Mouse (Mus musculus): ENCODE measurements at regions not wholly inside any gene's neighbourhood (a gene's known extent, or its start where the extent isn't known, plus 50 kb on each side); places are given as distances from the start of the nearest gene placed in this dataset.

DNA sequence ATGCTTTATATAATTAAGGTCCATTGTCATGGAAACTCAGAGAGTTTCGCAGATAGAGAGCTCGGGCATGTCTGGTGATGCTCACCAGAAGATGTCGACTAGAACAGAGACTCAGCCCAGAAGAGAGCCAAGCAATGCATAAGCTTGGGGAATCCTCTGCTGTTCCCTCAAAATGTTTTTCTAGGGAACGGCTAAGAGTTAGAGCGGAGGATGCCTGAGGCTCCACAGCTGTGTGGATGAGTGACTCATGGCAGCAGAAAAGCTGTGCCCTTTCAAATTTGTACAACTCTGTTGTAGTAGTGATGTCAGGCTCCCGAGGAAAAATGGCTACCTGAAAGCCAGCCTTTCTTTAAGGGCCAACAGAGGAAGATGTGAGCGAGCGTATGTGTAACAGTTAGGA lies 586.2 kb upstream of the Fam19a5 start:
- no peak for ATAC-seq (ENCODE audit: insufficient read depth, low FRiP score)
- no peak overlapping the region for H3K4me2 ChIP-seq (ENCODE audit: low read depth, low read length)
- H3K9me3 ChIP-seq (replicated peaks; ENCODE audit: control insufficient read depth, low read length): no peaks in the 10 kb centered on the region
- WGBS: 67% methylated on average over 8 of the region's 8 CpGs
- no peaks in the 10 kb centered on the region for H3K36me3 ChIP-seq (ENCODE audit: control insufficient read depth, insufficient read depth, low read length)
- H3K4me1 ChIP-seq (ENCODE audit: control insufficient read depth, insufficient read depth, low read length): no peaks in the 10 kb centered on the region
- H3K27me3 ChIP-seq (ENCODE audit: control insufficient read depth, insufficient read depth, low read length): no peaks in the 10 kb centered on the region
- H3K27ac ChIP-seq (ENCODE audit: low read length): no peak overlapping the region
- H3K9ac ChIP-seq (ENCODE audit: low read length): no peak overlapping the region
- no peak overlapping the region for H3K4me3 ChIP-seq (replicated peaks; ENCODE audit: low read length)

DNA sequence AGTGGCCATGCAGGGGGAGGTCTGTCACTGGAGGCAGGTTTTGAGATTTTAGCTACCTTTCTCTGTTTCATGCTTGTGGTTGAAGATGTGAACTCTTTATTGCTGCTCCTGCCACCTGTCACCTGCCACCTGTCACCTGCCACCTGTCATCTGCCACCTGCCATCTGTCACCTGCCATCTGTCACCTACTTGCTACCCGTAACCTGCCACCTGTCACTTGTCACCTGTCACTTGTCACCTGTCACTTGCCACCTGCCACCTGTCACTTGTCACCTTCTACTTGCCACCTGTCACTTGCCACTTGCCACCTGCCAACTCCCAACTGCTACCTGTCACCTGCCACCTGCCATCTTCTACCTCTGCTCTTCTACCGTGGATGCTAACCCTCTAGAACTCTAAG lies 581.2 kb upstream of the Fam19a5 start:
- 77% methylated on average over 2 of the region's 2 CpGs for WGBS
- no peaks in the 10 kb centered on the region for H3K27me3 ChIP-seq (ENCODE audit: control insufficient read depth, insufficient read depth, low read length)
- no peak overlapping the region for H3K27ac ChIP-seq (ENCODE audit: low read length)
- no peaks in the 10 kb centered on the region for H3K9me3 ChIP-seq (replicated peaks; ENCODE audit: control insufficient read depth, low read length)
- ATAC-seq (ENCODE audit: insufficient read depth, low FRiP score): no peak
- no peak overlapping the region for H3K4me3 ChIP-seq (replicated peaks; ENCODE audit: low read length)
- H3K4me2 ChIP-seq (ENCODE audit: low read depth, low read length): no peak overlapping the region
- no peaks in the 10 kb centered on the region for H3K4me1 ChIP-seq (ENCODE audit: control insufficient read depth, insufficient read depth, low read length)
- H3K36me3 ChIP-seq (ENCODE audit: control insufficient read depth, insufficient read depth, low read length): no peaks in the 10 kb centered on the region
- no peak overlapping the region for H3K9ac ChIP-seq (ENCODE audit: low read length)

DNA sequence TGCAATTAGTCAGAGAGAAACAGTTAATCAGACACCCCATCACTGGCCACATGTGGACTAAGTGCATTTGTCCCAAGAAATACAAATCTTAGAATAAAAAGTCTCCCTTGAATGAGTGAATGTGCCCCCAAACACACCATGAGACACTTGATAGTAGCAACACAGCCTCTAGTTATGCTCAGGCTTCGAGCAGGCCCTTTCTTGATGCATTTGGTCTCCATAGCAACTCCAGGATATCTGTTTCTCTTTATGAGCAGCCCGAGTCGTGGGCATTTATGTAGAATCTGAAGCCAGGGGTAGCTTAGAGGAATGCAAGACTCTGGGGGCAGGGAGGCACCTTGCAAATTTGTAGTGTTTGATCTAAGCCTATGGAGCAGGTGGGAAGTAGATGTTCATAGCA lies 580.6 kb upstream of the Fam19a5 start:
- no peak overlapping the region for H3K4me2 ChIP-seq (ENCODE audit: low read depth, low read length)
- WGBS: 46% methylated on average over 3 of the region's 3 CpGs
- H3K9me3 ChIP-seq (replicated peaks; ENCODE audit: control insufficient read depth, low read length): no peaks in the 10 kb centered on the region
- H3K4me1 ChIP-seq (ENCODE audit: control insufficient read depth, insufficient read depth, low read length): no peaks in the 10 kb centered on the region
- no peak overlapping the region for H3K9ac ChIP-seq (ENCODE audit: low read length)
- H3K27me3 ChIP-seq (ENCODE audit: control insufficient read depth, insufficient read depth, low read length): no peaks in the 10 kb centered on the region
- no peaks in the 10 kb centered on the region for H3K36me3 ChIP-seq (ENCODE audit: control insufficient read depth, insufficient read depth, low read length)
- H3K4me3 ChIP-seq (replicated peaks; ENCODE audit: low read length): no peak overlapping the region
- ATAC-seq (ENCODE audit: insufficient read depth, low FRiP score): no peak
- no peak overlapping the region for H3K27ac ChIP-seq (ENCODE audit: low read length)

DNA sequence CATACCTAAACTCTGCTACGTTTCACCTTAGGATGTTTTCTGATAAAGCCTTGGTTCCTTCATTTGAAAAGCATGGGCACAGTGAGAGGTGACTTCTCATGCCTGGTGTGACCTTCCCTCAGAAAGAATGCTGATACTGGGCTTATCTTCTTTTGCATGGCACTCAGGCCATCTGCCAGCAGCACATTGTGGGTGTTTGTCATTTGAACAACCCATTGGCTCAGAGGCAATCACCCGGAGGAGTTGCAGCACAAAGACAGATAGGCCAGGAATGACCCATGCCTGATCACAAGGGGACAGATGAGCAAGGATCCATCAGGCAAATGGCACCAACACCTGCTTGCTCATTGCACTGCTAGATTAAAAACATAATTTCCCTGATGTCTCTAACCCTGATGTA lies 572.7 kb upstream of the Fam19a5 start:
- Histone ChIP-seq H3K4me1 (ENCODE audit: control insufficient read depth, insufficient read depth, low read length) (no peaks in the 10 kb centered on the region), H3K36me3 (ENCODE audit: control insufficient read depth, insufficient read depth, low read length) (no peaks in the 10 kb centered on the region), H3K4me2 (ENCODE audit: low read depth, low read length) (no peak overlapping the region), H3K9me3 (replicated peaks; ENCODE audit: control insufficient read depth, low read length) (no peaks in the 10 kb centered on the region), H3K9ac (ENCODE audit: low read length) (no peak overlapping the region), H3K4me3 (replicated peaks; ENCODE audit: low read length) (no peak overlapping the region), H3K27ac (ENCODE audit: low read length) (no peak overlapping the region), H3K27me3 (ENCODE audit: control insufficient read depth, insufficient read depth, low read length) (no peaks in the 10 kb centered on the region)
- 77% methylated on average over 2 of the region's 2 CpGs for WGBS
- no peak for ATAC-seq (ENCODE audit: insufficient read depth, low FRiP score)

DNA sequence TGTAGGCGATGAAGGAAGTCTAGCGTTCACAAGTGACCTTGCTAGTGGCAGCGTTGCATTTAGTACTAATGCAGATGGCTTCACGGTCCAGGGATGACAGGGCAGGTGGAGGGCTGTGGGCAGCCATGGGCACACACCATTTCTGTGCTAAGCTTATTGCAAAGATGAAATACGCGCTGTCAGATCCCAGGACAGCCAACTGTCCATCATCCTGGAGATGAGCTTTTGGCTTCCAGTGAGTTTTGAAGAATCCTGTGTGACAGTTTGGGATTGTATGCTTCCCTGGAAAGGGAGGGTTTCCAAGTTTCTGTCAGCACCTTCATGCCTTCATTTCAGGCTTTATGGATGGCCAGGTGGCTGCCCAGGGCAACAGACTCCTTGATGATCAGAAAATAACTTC lies 547.9 kb upstream of the Fam19a5 start:
- WGBS: 88% methylated on average over 6 of the region's 6 CpGs
- H3K36me3 ChIP-seq (ENCODE audit: control insufficient read depth, insufficient read depth, low read length): no peaks in the 10 kb centered on the region
- no peak for ATAC-seq (ENCODE audit: insufficient read depth, low FRiP score)

DNA sequence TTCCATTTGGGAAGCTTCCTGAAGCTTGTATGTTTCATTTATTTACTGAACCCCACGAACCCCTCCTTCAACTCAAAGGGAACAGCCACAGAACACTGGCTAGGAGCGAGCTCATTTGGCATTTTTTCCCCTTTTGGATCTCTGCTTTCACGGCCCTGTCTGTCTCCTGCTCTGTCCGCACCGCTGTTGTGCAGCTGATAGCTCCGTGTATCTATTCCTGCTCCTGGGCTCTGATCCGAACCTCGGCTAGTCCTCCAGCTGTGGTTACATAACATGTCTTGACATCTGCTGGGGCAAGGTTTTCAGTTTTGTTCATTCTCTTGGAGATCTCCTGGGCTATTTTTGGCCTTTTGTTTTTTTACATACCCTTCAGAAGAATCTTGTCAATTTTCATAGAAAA lies 525.1 kb upstream of the Fam19a5 start:
- Histone ChIP-seq H3K27ac (ENCODE audit: low read length) (no peak overlapping the region), H3K4me1 (ENCODE audit: control insufficient read depth, insufficient read depth, low read length) (no peaks in the 10 kb centered on the region), H3K4me3 (replicated peaks; ENCODE audit: low read length) (no peak overlapping the region), H3K4me2 (ENCODE audit: low read depth, low read length) (no peak overlapping the region), H3K9ac (ENCODE audit: low read length) (no peak overlapping the region), H3K36me3 (ENCODE audit: control insufficient read depth, insufficient read depth, low read length) (no peaks in the 10 kb centered on the region), H3K9me3 (replicated peaks; ENCODE audit: control insufficient read depth, low read length) (no peaks in the 10 kb centered on the region), H3K27me3 (ENCODE audit: control insufficient read depth, insufficient read depth, low read length) (no peaks in the 10 kb centered on the region)
- 23% methylated on average over 8 of the region's 8 CpGs for WGBS
- no peak for ATAC-seq (ENCODE audit: insufficient read depth, low FRiP score)

More for the DNA sequence above, 547.9 kb upstream of the Fam19a5 start:
- Histone ChIP-seq H3K27ac (ENCODE audit: low read length) (no peak overlapping the region), H3K4me1 (ENCODE audit: control insufficient read depth, insufficient read depth, low read length) (no peaks in the 10 kb centered on the region), H3K4me3 (replicated peaks; ENCODE audit: low read length) (no peak overlapping the region), H3K9me3 (replicated peaks; ENCODE audit: control insufficient read depth, low read length) (0 out of 2 replicates have a peak, but pooled peaks cover 3% of the 10 kb centered on the region), H3K27me3 (ENCODE audit: control insufficient read depth, insufficient read depth, low read length) (no peaks in the 10 kb centered on the region), H3K4me2 (ENCODE audit: low read depth, low read length) (no peak overlapping the region), H3K9ac (ENCODE audit: low read length) (no peak overlapping the region)

DNA sequence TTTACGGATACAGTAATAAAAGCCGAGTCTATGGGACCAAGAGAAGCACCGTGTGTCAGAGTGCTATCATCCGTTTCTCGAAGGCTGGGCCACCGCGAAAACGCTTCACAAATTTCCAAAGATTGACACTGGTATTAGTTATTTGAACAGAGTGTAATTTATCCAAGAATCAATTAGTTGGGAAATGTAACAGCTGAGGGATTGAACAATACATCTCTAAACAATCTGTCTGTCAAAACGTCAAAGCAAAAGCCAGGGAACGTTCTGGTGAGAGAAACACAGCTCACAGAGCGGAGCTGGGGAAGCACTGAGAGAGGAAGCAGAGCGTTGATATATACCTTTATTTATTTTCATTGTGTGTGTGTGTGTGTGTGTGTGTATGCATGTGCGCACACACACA lies 498.1 kb upstream of the Fam19a5 start:
- Histone ChIP-seq H3K9ac (ENCODE audit: low read length) (no peak overlapping the region), H3K4me3 (replicated peaks; ENCODE audit: low read length) (no peak overlapping the region), H3K27ac (ENCODE audit: low read length) (no peak overlapping the region), H3K4me1 (ENCODE audit: control insufficient read depth, insufficient read depth, low read length) (no peaks in the 10 kb centered on the region), H3K9me3 (replicated peaks; ENCODE audit: control insufficient read depth, low read length) (no peaks in the 10 kb centered on the region), H3K36me3 (ENCODE audit: control insufficient read depth, insufficient read depth, low read length) (no peaks in the 10 kb centered on the region), H3K4me2 (ENCODE audit: low read depth, low read length) (no peak overlapping the region), H3K27me3 (ENCODE audit: control insufficient read depth, insufficient read depth, low read length) (no peaks in the 10 kb centered on the region)
- 56% methylated on average over 13 of the region's 13 CpGs for WGBS
- no peak for ATAC-seq (ENCODE audit: insufficient read depth, low FRiP score)

DNA sequence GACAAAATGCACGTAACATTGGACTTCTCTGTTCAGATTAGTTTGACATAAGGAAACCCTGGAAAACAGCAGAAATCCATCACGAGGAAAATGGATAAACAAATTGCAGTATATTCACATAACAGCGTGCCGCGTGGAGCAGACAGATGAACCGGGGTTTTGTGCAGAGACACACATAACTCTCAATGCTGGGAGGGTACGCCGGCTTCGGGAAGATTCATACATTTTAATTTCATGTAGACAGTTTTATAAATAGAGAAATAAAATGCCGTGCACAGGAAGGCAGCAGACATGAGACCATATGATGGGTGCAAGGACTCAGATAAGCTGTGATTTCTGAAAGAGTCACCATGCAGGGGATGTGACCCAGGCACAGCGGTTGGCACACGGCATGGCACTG lies 489.9 kb upstream of the Fam19a5 start:
- no peaks in the 10 kb centered on the region for H3K36me3 ChIP-seq (ENCODE audit: control insufficient read depth, insufficient read depth, low read length)
- 68% methylated on average over 12 of the region's 12 CpGs for WGBS
- no peak overlapping the region for H3K4me2 ChIP-seq (ENCODE audit: low read depth, low read length)
- no peaks in the 10 kb centered on the region for H3K4me1 ChIP-seq (ENCODE audit: control insufficient read depth, insufficient read depth, low read length)
- no peak overlapping the region for H3K27ac ChIP-seq (ENCODE audit: low read length)
- no peak overlapping the region for H3K4me3 ChIP-seq (replicated peaks; ENCODE audit: low read length)
- ATAC-seq (ENCODE audit: insufficient read depth, low FRiP score): no peak
- no peak overlapping the region for H3K9ac ChIP-seq (ENCODE audit: low read length)
- no peaks in the 10 kb centered on the region for H3K27me3 ChIP-seq (ENCODE audit: control insufficient read depth, insufficient read depth, low read length)
- H3K9me3 ChIP-seq (replicated peaks; ENCODE audit: control insufficient read depth, low read length): no peaks in the 10 kb centered on the region

DNA sequence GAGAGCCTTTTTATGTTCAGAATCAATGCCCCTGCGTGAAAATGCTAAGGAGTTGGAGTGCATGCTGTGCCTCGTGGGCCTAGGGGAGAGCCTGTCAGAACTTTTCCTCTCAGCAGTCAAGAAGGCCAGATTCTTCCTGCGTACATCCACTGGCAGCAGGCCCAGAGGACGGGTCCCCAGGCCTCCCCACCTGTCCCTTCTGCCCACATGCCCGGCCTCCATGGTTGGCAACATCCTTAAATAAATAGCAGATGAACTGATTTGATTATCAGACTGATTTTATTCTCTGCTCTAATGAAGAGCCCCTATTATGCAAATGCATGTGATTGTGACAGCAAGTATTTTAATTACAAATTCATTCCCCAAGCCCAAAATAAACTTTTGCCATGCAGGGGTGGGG lies 479.2 kb upstream of the Fam19a5 start:
- Histone ChIP-seq H3K4me3 (replicated peaks; ENCODE audit: low read length) (no peak overlapping the region), H3K9ac (ENCODE audit: low read length) (no peak overlapping the region), H3K4me1 (ENCODE audit: control insufficient read depth, insufficient read depth, low read length) (no peaks in the 10 kb centered on the region), H3K36me3 (ENCODE audit: control insufficient read depth, insufficient read depth, low read length) (no peaks in the 10 kb centered on the region), H3K4me2 (ENCODE audit: low read depth, low read length) (no peak overlapping the region), H3K9me3 (replicated peaks; ENCODE audit: control insufficient read depth, low read length) (no peaks in the 10 kb centered on the region), H3K27me3 (ENCODE audit: control insufficient read depth, insufficient read depth, low read length) (no peaks in the 10 kb centered on the region), H3K27ac (ENCODE audit: low read length) (no peak overlapping the region)
- no peak for ATAC-seq (ENCODE audit: insufficient read depth, low FRiP score)
- WGBS: 59% methylated on average over 5 of the region's 5 CpGs

DNA sequence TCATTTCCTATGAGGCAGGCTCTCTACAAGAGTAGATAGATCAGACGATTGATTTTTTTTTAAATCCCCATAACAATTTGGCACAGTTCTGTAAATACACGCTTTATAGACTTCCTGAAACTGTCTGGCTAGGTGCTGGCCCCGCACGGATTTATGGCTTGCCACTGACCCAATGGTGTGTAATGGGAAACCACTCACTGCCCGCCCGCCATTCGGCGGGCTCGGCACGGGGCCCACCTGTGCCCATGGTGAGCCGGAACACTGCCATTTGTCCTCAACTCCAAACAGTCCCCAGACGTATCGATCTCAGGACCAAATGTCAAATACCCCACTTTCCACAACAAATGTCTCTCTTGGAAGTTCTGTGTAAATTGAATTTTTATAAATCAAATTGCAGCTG lies 475.8 kb upstream of the Fam19a5 start:
- Histone ChIP-seq H3K27ac (ENCODE audit: low read length) (no peak overlapping the region), H3K4me3 (replicated peaks; ENCODE audit: low read length) (no peak overlapping the region), H3K36me3 (ENCODE audit: control insufficient read depth, insufficient read depth, low read length) (no peaks in the 10 kb centered on the region), H3K9ac (ENCODE audit: low read length) (no peak overlapping the region), H3K9me3 (replicated peaks; ENCODE audit: control insufficient read depth, low read length) (no peaks in the 10 kb centered on the region), H3K4me1 (ENCODE audit: control insufficient read depth, insufficient read depth, low read length) (no peaks in the 10 kb centered on the region), H3K4me2 (ENCODE audit: low read depth, low read length) (no peak overlapping the region), H3K27me3 (ENCODE audit: control insufficient read depth, insufficient read depth, low read length) (no peaks in the 10 kb centered on the region)
- no peak for ATAC-seq (ENCODE audit: insufficient read depth, low FRiP score)
- WGBS: 53% methylated on average over 13 of the region's 13 CpGs

All from stomach, embryonic 16.5 days (tissue).